Mouse (Mus musculus) CH12.LX (cell line): ENCODE measurements around the gene Postn.

Source experiments
- EP300 ChIP-seq: IDR thresholded peaks from 2 replicates; pipeline ENCODE4 v1.6.1; 2011; ENCODE audit warnings: low read length, improper control_type of control experiment
- JUND ChIP-seq: conservative IDR thresholded peaks from 2 replicates; pipeline ENCODE4 v1.6.1; 2011; ENCODE audit warnings: low read depth, low read length, improper control_type of control experiment
- POLR2A ChIP-seq: IDR thresholded peaks from 2 replicates; pipeline ENCODE4 v1.6.1; 2011; ENCODE audit warnings: low read depth, mild to moderate bottlenecking, improper control_type of control experiment, low read length

DNA sequence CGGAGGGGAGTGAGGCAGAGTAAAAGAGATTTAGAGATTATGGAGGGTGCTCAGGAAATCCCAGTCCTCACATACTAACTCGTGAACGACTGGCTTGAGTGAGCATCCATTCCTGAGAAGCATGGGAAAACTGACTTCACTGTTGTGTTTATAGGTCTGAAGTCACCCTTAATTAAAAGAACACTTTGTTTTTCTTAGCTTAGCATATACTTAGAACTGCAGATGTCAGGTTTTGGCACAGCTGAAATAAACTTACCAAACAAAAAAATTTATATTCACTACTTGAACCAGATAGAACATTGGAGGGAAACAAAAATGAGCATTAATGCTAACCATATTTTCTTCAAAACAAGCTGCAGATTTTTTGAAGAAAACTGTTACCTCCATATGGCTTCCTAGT is 42.9 kb downstream of the Postn start:
- TF ChIP-seq POLR2A (no peak), JUND (no peak), EP300 (no peak)
